Mouse (Mus musculus) liver, embryonic 16.5 days (tissue): ENCODE data around the gene Dusp7. TPM values are rescaled to one million over a fixed set of nuclear protein-coding genes. Genes with fewer than 3 reads are reported as not detected.

Experiments
- ATAC-seq: fragments of 200-750 bp; cut with Nextera tagmentation; 2 replicates; pipeline ENCODE4 v1.8.0; 2017; ENCODE audit warnings: low read depth, mild to moderate bottlenecking, moderate number of reproducible peaks, moderate library complexity
- H3K27ac ChIP-seq: fragments of 300-500 bp; sonication (generic); 2 replicates; pipeline ENCODE4 v1.5.1; 2014; ENCODE audit warnings: mild to moderate bottlenecking, low read length
- H3K27me3 ChIP-seq: fragments of 300-500 bp; sonication (generic); 2 replicates; pipeline ENCODE4 v1.6.1; 2014; ENCODE audit warnings: low read depth, low read length, mixed read lengths; ENCODE audit not compliant: control insufficient read depth, insufficient read depth
- H3K36me3 ChIP-seq: fragments of 300-500 bp; sonication (generic); 2 replicates; pipeline ENCODE4 v1.6.1; 2014; ENCODE audit warnings: mild to moderate bottlenecking; ENCODE audit not compliant: control insufficient read depth, insufficient read depth
- H3K4me1 ChIP-seq: fragments of 300-500 bp; sonication (generic); 2 replicates; pipeline ENCODE4 v1.6.1; 2014; ENCODE audit warnings: low read depth, low read length, mixed read lengths; ENCODE audit not compliant: control insufficient read depth
- H3K4me2 ChIP-seq: fragments of 300-500 bp; sonication (generic); 2 replicates; pipeline ENCODE4 v1.6.1; 2014; ENCODE audit warnings: low read depth, low read length, mixed read lengths
- H3K4me3 ChIP-seq: fragments of 300-500 bp; sonication (generic); 2 replicates; pipeline ENCODE4 v1.5.1; 2014; ENCODE audit warnings: low read depth, mild to moderate bottlenecking, low read length
- H3K9ac ChIP-seq: fragments of 300-500 bp; sonication (generic); 2 replicates; pipeline ENCODE4 v1.6.1; 2014; ENCODE audit warnings: low read depth, low read length
- H3K9me3 ChIP-seq: fragments of 300-500 bp; sonication (generic); replicated peaks from 2 replicates; pipeline ENCODE4 v1.6.1; 2016; ENCODE audit warnings: low read length; ENCODE audit not compliant: control insufficient read depth
- WGBS: fragments of 180-500 bp; shearing (Covaris S2); extraction: QIAGEN DNeasy Blood & Tissue Kit; methylation state at CpG from one replicate; pipeline ENCODE4 v1.1.7; 2014; ENCODE audit not compliant: insufficient replicate concordance; 5-methylcytosine and 5-hydroxymethylcytosine counted together
- polyA plus RNA-seq: library from polyadenylated mRNA; unstranded; fragments of >200 nt; fragmentation: Nextera tagmentation; extraction: Ambion mirVana; gene quantifications from 2 replicates; pipeline ENCODE4 v1.2.1, GENCODE M21; 2015

The Dusp7 gene
- polyA plus RNA-seq, 1 experiment from 2014 or later = 2.7 TPM

GRCm38 (mm10) chr9:106402607-106403375, 34.4 kb downstream of the Dusp7 start:
- Histone ChIP-seq H3K4me3 (no peak overlapping the region), H3K36me3 (no peaks in the 10 kb centered on the region), H3K27me3 (no peaks in the 10 kb centered on the region), H3K9me3 (no peaks in the 10 kb centered on the region), H3K9ac (0 out of 2 replicates have a peak overlapping the region, but pooled peaks have one; percentile 6), H3K4me1 (peaks cover 53% of the 10 kb centered on the region), H3K4me2 (no peak overlapping the region), H3K27ac (peak overlapping the region; percentile 23)
- ATAC-seq = no peak
- 69% methylated on average over 16 of the region's 16 CpGs for WGBS

- ATAC-seq = no peak
- H3K4me1 ChIP-seq = peaks cover 31% of the 10 kb centered on the region
- 33% methylated on average over 6 of the region's 6 CpGs for WGBS
Measured at GRCm38 (mm10) chr9:106405275-106405674, 36.8 kb downstream of the Dusp7 start.

GRCm38 (mm10) chr9:106406443-106407078, 38.1 kb downstream of the Dusp7 start:
- Histone ChIP-seq H3K36me3 (no peaks in the 10 kb centered on the region), H3K4me3 (no peak overlapping the region), H3K27me3 (no peaks in the 10 kb centered on the region), H3K4me1 (peaks cover 32% of the 10 kb centered on the region), H3K4me2 (no peak overlapping the region), H3K27ac (no peak overlapping the region), H3K9ac (no peak overlapping the region), H3K9me3 (0 out of 2 replicates have a peak, but pooled peaks cover 3% of the 10 kb centered on the region)
- ATAC-seq = no peak
- WGBS = 45% methylated on average over 8 of the region's 8 CpGs

More at GRCm38 (mm10) chr9:106405275-106405674, 36.8 kb downstream of the Dusp7 start:
- H3K4me3 ChIP-seq = no peak overlapping the region
- H3K4me2 ChIP-seq = no peak overlapping the region
- H3K9ac ChIP-seq = no peak overlapping the region
- H3K27ac ChIP-seq = no peak overlapping the region
- no peaks in the 10 kb centered on the region for H3K27me3 ChIP-seq
- no peaks in the 10 kb centered on the region for H3K36me3 ChIP-seq
- 0 out of 2 replicates have a peak, but pooled peaks cover 3% of the 10 kb centered on the region for H3K9me3 ChIP-seq

GRCm38 (mm10) chr9:106409096-106409495, 40.7 kb downstream of the Dusp7 start:
- H3K27me3 ChIP-seq = no peaks in the 10 kb centered on the region
- no peak overlapping the region for H3K4me3 ChIP-seq
- no peak overlapping the region for H3K9ac ChIP-seq
- peaks cover 23% of the 10 kb centered on the region for H3K4me1 ChIP-seq
- 94% methylated on average over 4 of the region's 4 CpGs for WGBS
- H3K36me3 ChIP-seq = no peaks in the 10 kb centered on the region
- 0 out of 2 replicates have a peak, but pooled peaks cover 3% of the 10 kb centered on the region for H3K9me3 ChIP-seq
- no peak for ATAC-seq
- no peak overlapping the region for H3K4me2 ChIP-seq
- no peak overlapping the region for H3K27ac ChIP-seq

DNA sequence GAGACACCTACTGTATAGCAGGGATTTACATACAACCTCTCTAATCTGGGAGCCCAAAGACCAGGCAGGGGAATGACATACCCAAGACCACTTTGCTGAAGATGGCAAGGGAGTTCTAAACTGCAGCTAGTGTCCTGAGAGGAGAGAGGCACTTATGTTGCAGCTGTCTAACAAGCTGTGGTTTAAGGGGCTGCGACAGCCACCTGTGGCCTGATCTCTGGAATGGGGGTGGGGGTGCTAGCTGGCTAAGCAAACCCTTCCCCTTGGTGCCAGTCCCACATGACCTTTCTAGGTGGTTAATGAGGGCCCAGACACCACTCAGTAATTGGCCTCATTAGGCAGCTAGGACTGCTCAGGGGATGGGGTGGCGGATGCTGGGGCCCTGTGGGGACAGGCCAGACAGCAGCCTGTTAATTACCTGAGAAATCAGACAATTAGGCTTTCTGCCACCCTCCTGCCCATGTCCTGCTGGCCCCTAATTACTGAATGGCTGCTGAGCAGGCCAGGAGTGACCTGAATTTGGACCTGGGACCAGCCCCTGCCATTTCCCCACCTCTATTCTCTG, 41.7 kb downstream of the Dusp7 start:
- Histone ChIP-seq H3K4me2 (no peak overlapping the region), H3K4me1 (peaks cover 23% of the 10 kb centered on the region), H3K9me3 (0 out of 2 replicates have a peak, but pooled peaks cover 3% of the 10 kb centered on the region), H3K4me3 (no peak overlapping the region), H3K27me3 (no peaks in the 10 kb centered on the region), H3K27ac (no peak overlapping the region), H3K9ac (no peak overlapping the region), H3K36me3 (no peaks in the 10 kb centered on the region)
- ATAC-seq = no peak
- 77% methylated on average over 2 of the region's 2 CpGs for WGBS

DNA sequence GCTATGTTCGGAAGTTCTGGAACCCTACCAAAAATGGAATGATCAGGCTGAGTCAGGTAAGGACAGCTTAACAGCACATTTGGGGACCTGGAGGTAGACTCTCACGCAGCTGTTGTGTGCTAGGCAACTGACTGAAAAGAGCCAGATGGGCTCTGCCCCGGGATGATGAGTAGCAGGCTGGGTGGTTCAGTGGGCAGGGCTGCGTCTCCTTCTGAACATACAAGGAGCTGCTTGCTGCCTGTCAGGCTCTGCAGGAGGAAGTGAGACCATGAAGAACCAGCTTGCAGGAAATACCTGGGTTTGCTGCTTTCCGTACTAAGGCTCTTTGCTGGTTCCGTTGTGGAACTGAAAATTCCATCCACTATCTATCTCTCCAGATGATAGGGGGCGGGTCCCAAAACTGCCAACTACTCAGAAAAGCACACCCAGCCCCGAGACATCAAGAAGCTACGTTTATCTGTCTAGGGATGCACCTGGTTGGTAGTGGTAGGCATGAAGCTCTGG, 42.7 kb downstream of the Dusp7 start:
- Histone ChIP-seq H3K36me3 (no peaks in the 10 kb centered on the region), H3K9ac (peak overlapping the region; percentile 42), H3K27ac (peak overlapping the region; percentile 66), H3K27me3 (no peaks in the 10 kb centered on the region), H3K9me3 (0 out of 2 replicates have a peak, but pooled peaks cover 3% of the 10 kb centered on the region), H3K4me1 (peaks cover 23% of the 10 kb centered on the region), H3K4me2 (peak overlapping the region; percentile 61), H3K4me3 (peak overlapping the region; percentile 39)
- ATAC-seq = peak; percentile 93
- WGBS = 18% methylated on average over 9 of the region's 9 CpGs

- peak; percentile 80 for ATAC-seq
- Histone ChIP-seq H3K27ac (peak overlapping the region; percentile 66), H3K36me3 (no peaks in the 10 kb centered on the region), H3K9me3 (0 out of 2 replicates have a peak, but pooled peaks cover 3% of the 10 kb centered on the region), H3K9ac (0 out of 2 replicates have a peak overlapping the region, but pooled peaks have one; percentile 1), H3K4me1 (peaks cover 23% of the 10 kb centered on the region), H3K4me2 (peak overlapping the region; percentile 61), H3K27me3 (no peaks in the 10 kb centered on the region), H3K4me3 (peak overlapping the region; percentile 39)
- 29% methylated on average over 6 of the region's 6 CpGs for WGBS
Measured at GRCm38 (mm10) chr9:106411729-106412128, 43.3 kb downstream of the Dusp7 start.

GRCm38 (mm10) chr9:106412210-106412609, 43.8 kb downstream of the Dusp7 start:
- Histone ChIP-seq H3K27me3 (no peaks in the 10 kb centered on the region; the same call in 1 of the 2 replicates), H3K4me1 (peaks cover 23% of the 10 kb centered on the region), H3K27ac (peak overlapping the region; percentile 0; the same call in 1 of the 2 replicates), H3K9me3 (0 out of 2 replicates have a peak, but pooled peaks cover 3% of the 10 kb centered on the region), H3K4me2 (peak overlapping the region; percentile 61; the same call in 1 of the 2 replicates), H3K4me3 (no peak overlapping the region), H3K9ac (no peak overlapping the region), H3K36me3 (no peaks in the 10 kb centered on the region)
- 81% methylated on average over 3 of the region's 3 CpGs for WGBS
- ATAC-seq = no peak
